ENCODE assay signal across 15 mouse cellular contexts in genomic region chr19:10693926-10694682, GRCm38 (mm10). TPM values are rescaled to one million over a fixed set of nuclear protein-coding genes. Genes with fewer than 3 reads are reported as not detected.
DNase-seq lines count a peak whose midpoint lies in the region; ATAC-seq and TF ChIP-seq lines count a peak whose summit lies in the region.
"Had no signal": no experiment of that assay in that cellular context is flagged by ENCODE, and none has a peak within 500 bp of the region (broad histone marks: within the 10 kb centered on the region; RNA-seq: fewer than 3 reads in every experiment).

No protein-coding gene starts in this region.

- WGBS in neural tube, embryonic 13.5 days: 89% methylated on average over 10 of the region's 10 CpGs
- 79% methylated on average over 10 of the region's 10 CpGs for WGBS in liver, embryonic 11.5 days

- ATAC-seq in neural tube, embryonic 13.5 days (ENCODE audit: low read depth): no peak
- no peak for ATAC-seq in liver, embryonic 11.5 days (replicated peaks; ENCODE audit: low FRiP score)
- peak; percentile 68 for ATAC-seq in neutrophil, adult 5-6 weeks (ENCODE audit: extremely low read depth, insufficient number of reproducible peaks, low FRiP score, poor library complexity, severe bottlenecking)
- no peak for ATAC-seq in erythroid progenitor cell, adult 5-6 weeks (replicated peaks; ENCODE audit: low FRiP score, poor library complexity, severe bottlenecking)

- no peak overlapping the region for H3K4me3 ChIP-seq in neural tube, embryonic 13.5 days
- no peak overlapping the region for H3K4me3 ChIP-seq in liver, embryonic 11.5 days (ENCODE audit: low read depth, low read length)
- H3K4me3 ChIP-seq in layer of hippocampus, adult 2 months: no peak overlapping the region
- H3K4me3 ChIP-seq: heart, embryonic 12.5 days; hindbrain, embryonic 15.5 days had no signal

- TF ChIP-seq CTCF in layer of hippocampus, adult 2 months (conservative IDR thresholded peaks at IDR 0.05): no peak

- no peaks in the 10 kb centered on the region for H3K9me3 ChIP-seq in neural tube, embryonic 13.5 days
- no peaks in the 10 kb centered on the region for H3K9me3 ChIP-seq in liver, embryonic 11.5 days (ENCODE audit: control insufficient read depth, low read length)
- H3K9me3 ChIP-seq: heart, embryonic 12.5 days; hindbrain, embryonic 15.5 days had no signal

- no peak overlapping the region for H3K4me2 ChIP-seq in neural tube, embryonic 13.5 days
- H3K4me2 ChIP-seq in liver, embryonic 11.5 days: no peak overlapping the region
- H3K4me2 ChIP-seq: heart, embryonic 12.5 days; hindbrain, embryonic 15.5 days had no signal

- H3K27me3 ChIP-seq in neural tube, embryonic 13.5 days: no peaks in the 10 kb centered on the region
- no peaks in the 10 kb centered on the region for H3K27me3 ChIP-seq in liver, embryonic 11.5 days (replicated peaks; ENCODE audit: control insufficient read depth, insufficient read depth, low read length)
- H3K27me3 ChIP-seq: heart, embryonic 12.5 days; hindbrain, embryonic 15.5 days had no signal

- DNase-seq in heart, adult 9 months (ENCODE audit: low spot score in 2 of 2): peak; percentile 8 to 26
- no peak for DNase-seq in heart, postnatal 25 days (ENCODE audit: low spot score)
- DNase-seq in neural tube, embryonic 10.5 days (ENCODE audit: extremely low spot score, low spot score): no peak
- DNase-seq in liver, embryonic 11.5 days (ENCODE audit: low spot score): no peak
- no peak for DNase-seq in layer of hippocampus, adult 2 months (ENCODE audit: low spot score in 2 of 2)
- DNase-seq: lung, postnatal 14 days; spleen, adult 18-20 months had no signal

- 0 out of 2 replicates have a peak overlapping the region, but pooled peaks have one; percentile 33 for H3K27ac ChIP-seq in neural tube, embryonic 13.5 days (replicated peaks)
- peak overlapping the region; percentile 61 for H3K27ac ChIP-seq in liver, embryonic 11.5 days (ENCODE audit: low read depth, low read length)
- H3K27ac ChIP-seq in layer of hippocampus, adult 2 months: no peak overlapping the region
- H3K27ac ChIP-seq: hindbrain, embryonic 15.5 days had no signal

- no peaks in the 10 kb centered on the region for H3K36me3 ChIP-seq in neural tube, embryonic 13.5 days
- H3K36me3 ChIP-seq in liver, embryonic 11.5 days (ENCODE audit: control insufficient read depth, insufficient read depth, low read length): no peaks in the 10 kb centered on the region
- H3K36me3 ChIP-seq: heart, embryonic 12.5 days; hindbrain, embryonic 15.5 days had no signal

- peaks cover 80% of the 10 kb centered on the region for H3K4me1 ChIP-seq in neural tube, embryonic 13.5 days (replicated peaks)
- H3K4me1 ChIP-seq in liver, embryonic 11.5 days (replicated peaks; ENCODE audit: control insufficient read depth, insufficient read depth, low read length): peaks cover 78% of the 10 kb centered on the region

- no peak overlapping the region for H3K9ac ChIP-seq in neural tube, embryonic 13.5 days
- no peak overlapping the region for H3K9ac ChIP-seq in liver, embryonic 11.5 days (ENCODE audit: low read depth, low read length)
- H3K9ac ChIP-seq: heart, embryonic 12.5 days; hindbrain, embryonic 15.5 days had no signal

- intact Hi-C loops in heart, postnatal 25 days (cut with DNase I): no loop called here

RNA-seq across cellular contexts. Expression of gene Vps37c, which starts 5.6 kb away (rescaled TPM):
- total RNA-seq in heart, postnatal 25 days (2021): 10 to 100 TPM; 21.1 to 21.8 TPM
- polyA plus RNA-seq in neural tube, embryonic 13.5 days (2015; fragmentation: Nextera tagmentation; extraction: Ambion mirVana): 34.2 and 37.6 TPM in 2 replicates
- polyA plus RNA-seq in liver, embryonic 11.5 days (2014; fragmentation: Nextera tagmentation; extraction: Ambion mirVana): 23.2 TPM in 2 replicates
- total RNA-seq in neutrophil, adult 5-6 weeks (2017): 21.0 and 25.6 TPM in 2 replicates
- 10.8 and 26.0 TPM in 2 replicates for total RNA-seq in erythroid progenitor cell, adult 5-6 weeks (2015; ENCODE audit: low replicate concordance)
- 3.3 and 6.0 TPM in 2 replicates for total RNA-seq in erythroid progenitor cell, adult 5-6 weeks (2017; ENCODE audit: low replicate concordance)
- 10 to 100 TPM; 21.7 to 22.4 TPM for total RNA-seq in layer of hippocampus, adult 2 months (2021)

RNA-seq across cellular contexts. Expression of gene Pga5, which starts 16.2 kb away (rescaled TPM):
- not detected for total RNA-seq in heart, postnatal 25 days (2021)
- not detected in 2 replicates for polyA plus RNA-seq in neural tube, embryonic 13.5 days (2015; fragmentation: Nextera tagmentation; extraction: Ambion mirVana)
- not detected in 2 replicates for polyA plus RNA-seq in liver, embryonic 11.5 days (2014; fragmentation: Nextera tagmentation; extraction: Ambion mirVana)
- not detected in 2 replicates for total RNA-seq in neutrophil, adult 5-6 weeks (2017)
- total RNA-seq in erythroid progenitor cell, adult 5-6 weeks (2015; ENCODE audit: low replicate concordance): not detected in 2 replicates
- total RNA-seq in erythroid progenitor cell, adult 5-6 weeks (2017; ENCODE audit: low replicate concordance): not detected in 2 replicates
- not detected for total RNA-seq in layer of hippocampus, adult 2 months (2021)
- total RNA-seq: left cerebral cortex, postnatal 36 days had no signal
- polyA plus RNA-seq: C2C12; cortical plate, adult 2 months; heart, embryonic 12.5 days; hindbrain, embryonic 15.5 days had no signal

RNA-seq across cellular contexts. Expression of gene Cd5, which starts 44.7 kb away (rescaled TPM):
- under 1 TPM; 0.34 to 0.48 TPM for total RNA-seq in heart, postnatal 25 days (2021)
- 0.54 and 0.58 TPM in 2 replicates for polyA plus RNA-seq in neural tube, embryonic 13.5 days (2015; fragmentation: Nextera tagmentation; extraction: Ambion mirVana)
- polyA plus RNA-seq in liver, embryonic 11.5 days (2014; fragmentation: Nextera tagmentation; extraction: Ambion mirVana): 0.05 TPM in 1 of 2 replicates, not detected in the other
- total RNA-seq in neutrophil, adult 5-6 weeks (2017): 16.7 and 18.7 TPM in 2 replicates
- 2.5 and 2.9 TPM in 2 replicates for total RNA-seq in erythroid progenitor cell, adult 5-6 weeks (2015; ENCODE audit: low replicate concordance)
- total RNA-seq in erythroid progenitor cell, adult 5-6 weeks (2017; ENCODE audit: low replicate concordance): 0.26 TPM in 1 of 2 replicates, not detected in the other
- total RNA-seq in layer of hippocampus, adult 2 months (2021): not detected
- total RNA-seq: left cerebral cortex, postnatal 36 days had no signal

Comparison
In these comparisons a context has a peak if more than half of its experiments do, and no peak if none do; other contexts are left out.
1. DNase-seq: peak in heart, adult 9 months (2 of 2); none in heart, postnatal 25 days (single experiment), neural tube, embryonic 10.5 days (single experiment), liver, embryonic 11.5 days (single experiment) and layer of hippocampus, adult 2 months (0 of 2).